Mouse (Mus musculus) heart, embryonic 15.5 days (tissue): ENCODE measurements around the gene Bola1. TPM values are rescaled to one million over a fixed set of nuclear protein-coding genes. Genes with fewer than 3 reads are reported as not detected.
A peak's percentile ranks its signal among the peaks of the same experiment; 100 is the strongest.
"Not testable (repeated sequence)": the region's sequence is repeated elsewhere in the genome, so short reads cannot be mapped to it uniquely, and the experiment has no call there.

ENCODE experiments used
- ATAC-seq: fragments of 200-750 bp; cut with Nextera tagmentation; replicated peaks from 2 replicates; pipeline ENCODE4 v1.8.0; 2017; ENCODE audit warnings: low read depth, moderate TSS enrichment; ENCODE audit not compliant: insufficient number of reproducible peaks, insufficient read depth, low FRiP score
- H3K27ac ChIP-seq: fragments of 300-500 bp; sonication (generic); 2 replicates; pipeline ENCODE4 v1.5.1; 2015; ENCODE audit warnings: mild to moderate bottlenecking, inconsistent platforms
- H3K27me3 ChIP-seq: fragments of 300-500 bp; sonication (generic); 2 replicates; pipeline ENCODE4 v1.6.1; 2015; ENCODE audit warnings: inconsistent platforms
- H3K36me3 ChIP-seq: fragments of 300-500 bp; sonication (generic); 2 replicates; pipeline ENCODE4 v1.6.1; 2015; ENCODE audit warnings: mild to moderate bottlenecking, inconsistent platforms
- H3K4me1 ChIP-seq: fragments of 300-500 bp; sonication (generic); replicated peaks from 2 replicates; pipeline ENCODE4 v1.6.1; 2015; ENCODE audit warnings: inconsistent platforms
- H3K4me2 ChIP-seq: fragments of 300-500 bp; sonication (generic); 2 replicates; pipeline ENCODE4 v1.6.1; 2015; ENCODE audit warnings: inconsistent platforms, mild to moderate bottlenecking, moderate library complexity
- H3K4me3 ChIP-seq: fragments of 300-500 bp; sonication (generic); 2 replicates; pipeline ENCODE4 v1.5.1; 2015; ENCODE audit warnings: mild to moderate bottlenecking, inconsistent platforms
- H3K9ac ChIP-seq: fragments of 300-500 bp; sonication (generic); 2 replicates; pipeline ENCODE4 v1.6.1; 2015; ENCODE audit warnings: mild to moderate bottlenecking, inconsistent platforms
- H3K9me3 ChIP-seq: fragments of 300-500 bp; sonication (generic); replicated peaks from 2 replicates; pipeline ENCODE4 v1.6.1; 2016; ENCODE audit warnings: inconsistent platforms
- WGBS: fragments of 180-500 bp; shearing (Covaris S2); methylation state at CpG from one replicate; pipeline ENCODE4 v1.1.7; 2015; ENCODE audit warnings: mixed read lengths; 5-methylcytosine and 5-hydroxymethylcytosine counted together
- polyA plus RNA-seq: library from polyadenylated mRNA; unstranded; fragments of >200 nt; fragmentation: Nextera tagmentation; extraction: Ambion mirVana; gene quantifications from 2 replicates; pipeline ENCODE4 v1.2.1, GENCODE M21; 2015

Gene Bola1
- polyA plus RNA-seq, 1 experiment from 2014 or later = 40.7 TPM

DNA sequence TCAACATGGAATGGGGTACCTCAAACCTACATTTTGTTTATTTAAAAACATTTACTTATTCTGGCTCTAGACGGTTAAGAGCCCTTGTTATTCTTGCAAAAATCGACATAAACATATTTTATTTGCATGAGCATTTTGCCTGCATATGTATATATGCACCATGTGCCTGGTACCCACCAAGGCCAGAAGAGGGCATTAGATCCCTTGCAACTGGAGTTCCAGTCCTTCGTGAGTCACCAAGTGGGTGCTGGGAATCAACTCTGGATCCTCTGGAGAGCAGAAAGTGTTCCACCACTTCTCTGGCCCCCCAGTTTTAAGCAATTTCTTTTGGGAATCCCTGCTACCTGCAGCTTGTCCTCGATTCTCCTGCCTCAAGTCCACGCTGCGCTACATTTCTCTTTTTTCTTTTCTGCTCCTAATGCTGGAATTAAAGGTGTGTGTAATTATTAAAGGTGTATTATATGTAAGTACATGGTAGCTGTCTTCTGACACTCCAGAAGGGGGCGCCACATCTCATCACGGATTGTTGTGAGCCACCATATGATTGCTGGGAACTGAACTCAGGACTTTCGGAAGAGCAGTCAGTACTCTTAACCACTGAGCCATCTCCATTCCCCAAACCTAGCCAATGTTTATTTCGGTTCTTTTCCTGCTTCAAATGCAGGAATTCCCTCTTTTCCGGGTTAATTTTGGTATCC lies 23.7 kb downstream of the Bola1 start:
- ATAC-seq = no peak
- Histone ChIP-seq H3K4me3 (no peak overlapping the region), H3K36me3 (peaks cover 22% of the 10 kb centered on the region), H3K4me1 (peaks cover 16% of the 10 kb centered on the region), H3K9me3 (no peaks in the 10 kb centered on the region; the same call in 1 of the 2 replicates), H3K27ac (no peak overlapping the region), H3K27me3 (no peaks in the 10 kb centered on the region), H3K4me2 (no peak overlapping the region), H3K9ac (no peak overlapping the region)
- WGBS = 91% methylated on average over 11 of the region's 11 CpGs

DNA sequence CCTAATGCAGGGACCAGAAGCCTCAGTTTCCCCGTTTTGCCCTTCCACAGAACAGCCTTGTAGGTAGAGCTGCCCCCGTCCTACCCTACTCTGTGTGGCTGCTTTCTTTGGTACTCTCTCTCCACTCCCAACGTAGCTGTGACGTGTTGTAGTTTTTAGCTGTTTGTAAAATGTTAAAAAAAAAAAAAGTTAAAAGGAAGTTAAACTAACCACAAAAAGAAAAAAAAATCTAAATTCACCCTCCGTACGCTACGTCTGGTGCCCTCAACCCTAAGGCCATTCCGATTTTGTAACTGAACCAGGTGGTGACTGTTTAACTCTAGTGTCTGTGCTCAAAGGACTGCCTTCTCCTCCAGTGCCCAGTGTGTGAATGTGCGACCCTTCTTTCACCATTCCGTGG lies 24.5 kb downstream of the Bola1 start:
- Histone ChIP-seq H3K9me3 (no peaks in the 10 kb centered on the region; the same call in 1 of the 2 replicates), H3K36me3 (peaks cover 22% of the 10 kb centered on the region), H3K9ac (no peak overlapping the region), H3K4me2 (no peak overlapping the region), H3K27me3 (no peaks in the 10 kb centered on the region), H3K27ac (no peak overlapping the region), H3K4me1 (peaks cover 16% of the 10 kb centered on the region), H3K4me3 (no peak overlapping the region)
- WGBS = 88% methylated on average over 10 of the region's 10 CpGs
- ATAC-seq = no peak

DNA sequence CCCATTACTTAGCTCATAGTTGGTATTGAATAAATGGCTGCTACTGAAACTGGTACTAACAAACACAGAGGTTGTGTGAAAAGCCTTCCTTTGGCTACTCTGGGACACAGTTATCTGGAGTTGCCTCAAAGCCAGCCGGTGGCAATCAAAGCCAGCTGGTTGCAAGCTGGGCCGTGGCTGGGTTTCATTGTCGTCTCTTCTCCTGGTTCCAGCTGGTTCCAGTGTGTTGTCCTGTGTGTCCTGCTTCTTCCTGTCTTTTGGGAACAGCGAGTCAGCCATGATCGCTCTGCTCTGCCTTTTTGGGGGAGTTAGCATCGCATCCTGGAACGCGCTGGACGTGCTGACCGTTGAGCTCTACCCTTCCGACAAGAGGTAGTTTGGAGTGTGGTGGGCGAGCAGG lies 26.5 kb downstream of the Bola1 start:
- Histone ChIP-seq H3K9me3 (no peaks in the 10 kb centered on the region; the same call in 1 of the 2 replicates), H3K27ac (no peak overlapping the region), H3K4me3 (no peak overlapping the region), H3K36me3 (peaks cover 31% of the 10 kb centered on the region), H3K27me3 (no peaks in the 10 kb centered on the region), H3K4me2 (no peak overlapping the region), H3K4me1 (peaks cover 13% of the 10 kb centered on the region), H3K9ac (no peak overlapping the region)
- 63% methylated on average over 12 of the region's 12 CpGs for WGBS
- no peak for ATAC-seq

DNA sequence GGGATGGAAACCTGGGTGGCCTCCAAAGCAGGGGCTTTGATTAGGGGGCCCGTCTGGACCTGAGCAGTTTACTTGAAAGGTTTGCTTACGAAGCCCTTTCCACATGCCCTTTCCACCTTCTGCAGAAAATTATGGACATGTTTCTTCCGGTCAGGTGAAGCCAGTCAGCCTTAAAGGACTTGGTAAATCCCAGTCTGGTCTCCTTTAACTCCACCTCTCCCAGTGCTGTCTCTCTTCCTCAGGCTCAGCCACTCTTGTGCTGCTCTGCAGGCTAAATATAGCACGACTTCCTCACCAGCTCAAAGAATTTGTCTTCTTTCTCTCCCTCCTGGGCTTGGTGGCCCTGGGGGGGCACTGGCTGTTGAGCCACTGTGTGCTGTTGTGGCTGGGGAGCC lies 37.1 kb downstream of the Bola1 start:
- peak overlapping the region; percentile 84 for H3K4me2 ChIP-seq
- no peaks in the 10 kb centered on the region for H3K9me3 ChIP-seq
- peaks cover 16% of the 10 kb centered on the region for H3K36me3 ChIP-seq
- peak overlapping the region; percentile 67 for H3K9ac ChIP-seq
- peak overlapping the region; percentile 93 for H3K27ac ChIP-seq
- H3K4me3 ChIP-seq = peak overlapping the region; percentile 70
- H3K4me1 ChIP-seq = peaks cover 36% of the 10 kb centered on the region
- peak; percentile 56 for ATAC-seq
- WGBS = 5% methylated on average over 4 of the region's 4 CpGs
- no peaks in the 10 kb centered on the region for H3K27me3 ChIP-seq

DNA sequence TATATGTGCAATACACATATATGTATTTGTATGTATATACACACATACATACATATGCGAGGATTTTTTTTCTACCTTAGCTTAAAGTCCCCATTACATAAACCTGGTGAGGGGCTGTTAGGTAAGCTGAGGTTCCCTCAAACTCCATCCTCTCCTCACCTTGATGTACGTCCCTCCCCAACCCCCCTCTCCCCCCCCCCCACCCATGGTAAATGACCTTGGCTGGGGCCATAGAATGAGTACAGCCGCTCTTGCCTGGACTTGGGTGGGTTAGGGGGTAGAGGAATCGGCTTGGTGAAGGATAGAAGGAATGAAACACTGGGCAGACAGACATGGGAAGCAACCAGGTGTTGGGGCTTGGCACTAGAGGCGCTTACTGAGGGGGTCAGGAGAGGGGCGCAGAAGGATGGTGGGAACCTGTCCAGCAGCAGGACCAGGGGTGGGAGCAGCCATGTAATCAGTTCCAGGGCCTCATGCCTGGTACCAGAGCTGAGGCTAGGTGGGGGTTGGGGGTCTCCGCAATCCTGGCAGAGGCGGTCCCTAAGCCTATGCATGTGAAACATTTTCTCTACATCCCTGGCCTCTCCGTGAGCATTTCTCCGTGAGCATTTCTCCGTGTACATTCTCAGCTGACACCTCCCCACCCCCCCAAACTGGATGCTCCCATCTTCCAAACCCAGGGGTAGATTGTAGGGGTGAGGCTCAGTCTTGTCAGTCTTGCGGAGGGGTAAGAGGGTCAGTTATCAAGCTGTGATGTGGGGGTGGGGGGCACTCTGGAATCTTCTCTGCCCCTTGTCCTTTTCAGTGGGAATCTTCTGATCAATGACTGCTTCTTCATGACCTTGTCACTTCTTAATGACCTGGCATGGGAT lies 37.8 kb downstream of the Bola1 start:
- Histone ChIP-seq H3K9ac (peak overlapping the region; percentile 67), H3K4me3 (peak overlapping the region; percentile 70), H3K27ac (peak overlapping the region; percentile 93), H3K4me1 (peaks cover 36% of the 10 kb centered on the region), H3K27me3 (no peaks in the 10 kb centered on the region), H3K36me3 (peaks cover 18% of the 10 kb centered on the region), H3K9me3 (no peaks in the 10 kb centered on the region), H3K4me2 (peak overlapping the region; percentile 84)
- 24% methylated on average over 12 of the region's 12 CpGs for WGBS
- peak; percentile 25 for ATAC-seq

DNA sequence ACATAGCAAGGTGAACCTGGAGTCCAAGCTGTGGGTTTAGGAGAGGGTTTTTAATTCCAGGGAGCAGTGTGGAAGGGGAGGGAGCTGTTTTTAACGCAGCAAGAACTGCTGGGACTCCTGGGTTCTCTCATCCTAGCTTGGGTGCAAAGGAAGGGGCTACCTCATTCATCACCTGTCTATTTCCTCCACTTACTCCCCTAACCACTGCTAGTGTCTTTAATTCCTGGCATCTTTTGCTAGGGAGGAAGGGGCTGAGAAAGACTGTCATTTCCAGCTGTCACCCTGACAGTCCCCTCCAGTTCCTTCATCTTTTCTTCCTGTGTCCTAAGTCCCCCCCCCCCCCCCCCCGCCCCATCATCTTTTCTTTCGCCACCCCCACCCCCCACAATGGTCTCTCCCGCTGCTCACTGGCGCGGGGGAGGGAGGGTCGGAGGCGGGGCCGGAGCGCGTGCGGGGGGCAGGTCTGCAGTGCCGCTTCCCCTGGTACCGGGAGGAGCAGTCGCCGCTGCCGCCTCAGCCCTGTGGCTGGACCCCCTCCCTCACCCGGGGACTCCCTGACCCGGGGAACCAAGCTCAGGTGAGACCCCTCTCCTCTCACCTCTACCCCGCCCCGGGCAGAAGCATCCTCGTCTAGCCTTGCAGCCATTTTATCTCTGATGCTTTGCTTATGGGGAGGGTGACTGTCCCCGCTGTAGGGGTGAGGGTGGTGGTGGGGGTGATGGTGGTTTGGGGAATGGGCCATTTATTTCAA lies 38.6 kb downstream of the Bola1 start, which contains the start of gene Sv2a:
TSS of gene Sv2a (plus strand) at position 425 of the 751 bp plus-strand sequence.
- Histone ChIP-seq H3K9me3 (no peaks in the 10 kb centered on the region), H3K27ac (peak within 1 kb of the TSS; percentile 93), H3K4me2 (peak within 1 kb of the TSS; percentile 84), H3K36me3 (peaks cover 27% of the 10 kb centered on the region), H3K4me3 (peak within 1 kb of the TSS; percentile 70), H3K27me3 (no peaks in the 10 kb centered on the region), H3K9ac (peak within 1 kb of the TSS; percentile 67), H3K4me1 (peaks cover 36% of the 10 kb centered on the region)
- under 1% methylated on average over 10 of the region's 23 CpGs for whole genome bisulfite sequencing
- peak; percentile 29; the same call in 1 of the 2 replicates for ATAC-seq

DNA sequence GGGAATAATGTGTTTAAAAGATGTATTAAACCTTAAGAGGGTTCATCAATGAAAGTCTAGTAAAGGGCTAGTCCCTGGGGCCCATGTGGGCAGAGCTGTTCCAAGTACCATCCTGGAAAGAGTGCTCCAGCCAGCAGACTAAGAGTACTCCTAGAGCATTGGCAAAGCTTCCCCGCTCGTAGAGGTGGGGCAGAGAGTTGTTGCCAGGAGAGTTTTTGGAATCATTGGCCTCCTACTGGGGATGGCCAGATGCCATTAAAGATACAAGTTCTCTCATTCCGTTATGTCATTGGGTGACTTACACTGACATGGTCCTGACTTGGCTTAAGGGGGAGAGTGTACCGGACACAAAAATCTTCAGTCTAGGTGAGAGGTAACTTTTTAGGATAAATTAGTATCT lies 40.0 kb downstream of the Bola1 start:
- no peak overlapping the region for H3K9ac ChIP-seq
- peaks cover 40% of the 10 kb centered on the region for H3K4me1 ChIP-seq
- H3K27ac ChIP-seq = no peak overlapping the region
- no peaks in the 10 kb centered on the region for H3K27me3 ChIP-seq
- H3K4me2 ChIP-seq = no peak overlapping the region
- no peak for ATAC-seq
- H3K36me3 ChIP-seq = peaks cover 33% of the 10 kb centered on the region
- H3K9me3 ChIP-seq = no peaks in the 10 kb centered on the region
- WGBS = 55% methylated on average over 4 of the region's 4 CpGs
- H3K4me3 ChIP-seq = no peak overlapping the region

DNA sequence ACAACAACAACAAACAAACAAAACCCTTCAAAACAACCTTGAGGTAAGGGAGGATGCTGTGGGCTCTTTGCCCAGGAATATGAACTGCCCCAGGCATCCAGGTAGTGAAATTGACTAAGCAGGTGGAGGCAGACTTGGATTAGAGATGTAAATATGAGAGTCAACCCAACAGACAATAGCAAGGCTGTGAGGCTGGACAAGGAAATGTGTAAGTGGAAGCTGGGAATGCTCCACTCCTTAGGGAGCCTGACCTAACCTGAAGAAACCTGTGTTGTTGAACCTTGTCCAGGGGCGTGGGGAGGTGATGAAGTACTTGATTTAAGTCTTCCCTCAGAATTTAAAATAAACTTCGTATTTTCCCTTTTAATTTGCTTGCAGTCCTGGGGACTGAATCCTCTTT lies 40.6 kb downstream of the Bola1 start:
- Histone ChIP-seq H3K27ac (no peak overlapping the region), H3K9ac (no peak overlapping the region), H3K4me1 (peaks cover 47% of the 10 kb centered on the region), H3K9me3 (no peaks in the 10 kb centered on the region), H3K27me3 (no peaks in the 10 kb centered on the region), H3K4me2 (no peak overlapping the region), H3K4me3 (no peak overlapping the region), H3K36me3 (peaks cover 39% of the 10 kb centered on the region)
- no peak for ATAC-seq
- WGBS = 80% methylated on average over 2 of the region's 2 CpGs

DNA sequence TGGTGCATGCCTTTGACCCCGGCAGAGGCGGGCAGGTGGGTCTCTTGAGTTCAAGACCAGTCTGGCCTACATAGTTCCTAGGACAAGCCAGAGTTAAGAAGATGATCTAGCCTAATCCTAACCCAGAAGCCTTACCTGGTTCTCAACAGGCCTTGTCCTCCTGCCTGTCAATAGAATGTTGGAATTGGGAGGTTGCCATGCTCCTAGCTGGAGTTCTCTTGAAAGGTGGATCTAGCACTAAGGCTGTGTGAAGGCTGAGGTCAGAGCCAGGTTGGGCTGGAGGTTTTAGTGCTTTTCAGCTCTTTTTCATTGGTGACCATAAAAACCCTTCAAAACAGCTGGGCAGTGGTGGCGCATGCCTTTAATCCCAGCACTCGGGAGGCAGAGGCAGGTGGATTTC lies 41.1 kb downstream of the Bola1 start:
- peaks cover 40% of the 10 kb centered on the region for H3K36me3 ChIP-seq
- H3K4me1 ChIP-seq = peaks cover 50% of the 10 kb centered on the region
- no peak overlapping the region for H3K4me2 ChIP-seq

DNA sequence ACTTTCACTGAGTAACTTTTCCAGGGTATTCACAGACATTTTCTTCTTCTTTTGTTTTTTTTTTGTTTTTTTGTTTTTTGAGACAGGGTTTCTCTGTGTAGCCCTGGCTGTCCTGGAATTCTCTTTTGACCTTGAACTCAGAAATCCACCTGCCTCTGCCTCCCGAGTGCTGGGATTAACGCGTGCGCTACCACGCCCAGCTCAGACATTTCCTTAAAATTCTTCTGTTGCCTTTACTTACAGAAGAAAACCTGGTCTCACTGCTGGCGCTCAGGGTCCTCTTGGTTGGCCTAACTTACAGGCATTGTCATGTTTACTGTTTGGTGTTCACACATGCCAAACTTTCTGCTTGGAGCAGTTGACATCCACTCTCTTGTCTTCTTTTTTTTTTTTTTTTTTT lies 44.3 kb downstream of the Bola1 start:
- H3K27me3 ChIP-seq = no peaks in the 10 kb centered on the region
- H3K4me2 ChIP-seq = no peak overlapping the region
- H3K4me3 ChIP-seq = no peak overlapping the region
- no peak overlapping the region for H3K27ac ChIP-seq
- no peaks in the 10 kb centered on the region for H3K9me3 ChIP-seq
- peaks cover 40% of the 10 kb centered on the region for H3K36me3 ChIP-seq
- no peak overlapping the region for H3K9ac ChIP-seq
- peaks cover 45% of the 10 kb centered on the region for H3K4me1 ChIP-seq
- no peak for ATAC-seq
- WGBS = 91% methylated on average over 6 of the region's 6 CpGs

More for the DNA sequence above, 41.1 kb downstream of the Bola1 start:
- no peak overlapping the region for H3K9ac ChIP-seq
- ATAC-seq = no peak
- H3K27me3 ChIP-seq = no peaks in the 10 kb centered on the region
- no peaks in the 10 kb centered on the region for H3K9me3 ChIP-seq
- no peak overlapping the region for H3K27ac ChIP-seq
- WGBS = 90% methylated on average over 4 of the region's 4 CpGs
- H3K4me3 ChIP-seq = no peak overlapping the region

DNA sequence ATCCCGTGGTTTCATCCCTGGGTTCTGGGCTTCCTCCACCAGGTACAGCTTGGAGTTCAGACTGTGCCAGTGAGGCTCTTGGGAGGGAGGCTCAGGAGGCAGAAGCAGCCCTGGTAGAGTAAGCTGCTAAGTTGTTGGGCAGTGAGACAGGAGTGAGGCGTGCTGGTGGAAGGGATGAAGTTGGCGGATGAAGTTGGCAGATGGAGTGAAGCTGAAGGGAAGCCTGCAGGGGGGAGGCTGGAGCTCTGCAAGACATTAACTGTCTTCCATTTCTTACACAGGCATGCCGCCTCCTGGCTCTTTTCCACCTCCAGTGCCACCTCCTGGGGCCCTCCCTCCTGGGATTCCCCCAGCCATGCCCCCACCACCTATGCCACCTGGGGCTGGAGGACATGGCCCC lies 45.5 kb downstream of the Bola1 start:
- H3K27me3 ChIP-seq, ATAC-seq, H3K4me2 ChIP-seq, H3K27ac ChIP-seq, H3K9ac ChIP-seq, H3K9me3 ChIP-seq: not testable (repeated sequence)
- 80% methylated on average over 4 of the region's 4 CpGs for WGBS
- Histone ChIP-seq H3K4me1 (peaks cover 37% of the 10 kb centered on the region), H3K36me3 (peaks cover 40% of the 10 kb centered on the region), H3K4me3 (0 out of 2 replicates have a peak overlapping the region, but pooled peaks have one; percentile 8)
